Mouse (Mus musculus): ENCODE measurements around the gene Srebf1. TPM values are rescaled to one million over a fixed set of nuclear protein-coding genes. Genes with fewer than 3 reads are reported as not detected.

Srebf1 gene
- polyA plus RNA-seq, 1 experiment from 2014 or later, result 45.7 TPM

GRCm38 (mm10) chr11:60199702-60200184 is 22.6 kb downstream of the Srebf1 start:
- peaks cover 92% of the 10 kb centered on the region for H3K36me3 ChIP-seq
- H3K27me3 ChIP-seq (replicated peaks), result no peaks in the 10 kb centered on the region
- WGBS (ENCODE audit: insufficient replicate concordance), result 28% methylated on average over 18 of the region's 18 CpGs
- H3K4me1 ChIP-seq, result peaks cover 18% of the 10 kb centered on the region
- no peak overlapping the region for H3K9ac ChIP-seq
- H3K27ac ChIP-seq, result peak overlapping the region; percentile 48; the same call in 1 of the 2 replicates
- no peak overlapping the region for H3K4me3 ChIP-seq
- H3K9me3 ChIP-seq (replicated peaks), result peaks cover 4% of the 10 kb centered on the region
- peak; percentile 63 for ATAC-seq
- no peak overlapping the region for H3K4me2 ChIP-seq

- Histone ChIP-seq H3K36me3 (peaks cover 92% of the 10 kb centered on the region), H3K4me3 (no peak overlapping the region), H3K27ac (no peak overlapping the region), H3K9me3 (replicated peaks) (peaks cover 9% of the 10 kb centered on the region), H3K27me3 (replicated peaks) (no peaks in the 10 kb centered on the region), H3K9ac (no peak overlapping the region), H3K4me1 (peaks cover 9% of the 10 kb centered on the region; the same call in 1 of the 2 replicates), H3K4me2 (no peak overlapping the region)
- 88% methylated on average over 12 of the region's 12 CpGs for WGBS (ENCODE audit: insufficient replicate concordance)
- ATAC-seq, result no peak
Measured at GRCm38 (mm10) chr11:60198651-60199050, 23.7 kb downstream of the Srebf1 start.

- H3K4me2 ChIP-seq, result no peak overlapping the region
- H3K27me3 ChIP-seq (replicated peaks), result no peaks in the 10 kb centered on the region
- H3K4me3 ChIP-seq, result no peak overlapping the region
- H3K36me3 ChIP-seq, result peaks cover 91% of the 10 kb centered on the region
- 78% methylated on average over 24 of the region's 24 CpGs for WGBS (ENCODE audit: insufficient replicate concordance)
- peaks cover 10% of the 10 kb centered on the region; the same call in 1 of the 2 replicates for H3K4me1 ChIP-seq
- no peak overlapping the region for H3K9ac ChIP-seq
- H3K9me3 ChIP-seq (replicated peaks), result peaks cover 9% of the 10 kb centered on the region
- H3K27ac ChIP-seq, result no peak overlapping the region; the same call in 1 of the 2 replicates
- no peak for ATAC-seq
Measured at GRCm38 (mm10) chr11:60197998-60198619, 24.3 kb downstream of the Srebf1 start.

- H3K4me1 ChIP-seq, result peaks cover 26% of the 10 kb centered on the region
- H3K9me3 ChIP-seq (replicated peaks), result peaks cover 9% of the 10 kb centered on the region
- no peak overlapping the region for H3K9ac ChIP-seq
- no peak overlapping the region for H3K4me2 ChIP-seq
- WGBS (ENCODE audit: insufficient replicate concordance), result 74% methylated on average over 5 of the region's 5 CpGs
- no peak for ATAC-seq
- no peaks in the 10 kb centered on the region for H3K27me3 ChIP-seq (replicated peaks)
- H3K4me3 ChIP-seq, result no peak overlapping the region
- peaks cover 84% of the 10 kb centered on the region for H3K36me3 ChIP-seq
- 0 out of 2 replicates have a peak overlapping the region, but pooled peaks have one; percentile 3 for H3K27ac ChIP-seq
Measured at GRCm38 (mm10) chr11:60196344-60196743, 26.0 kb downstream of the Srebf1 start.

- H3K4me2 ChIP-seq, result no peak overlapping the region
- peaks cover 25% of the 10 kb centered on the region for H3K4me1 ChIP-seq
- no peaks in the 10 kb centered on the region for H3K27me3 ChIP-seq (replicated peaks)
- no peak for ATAC-seq
- no peak overlapping the region for H3K4me3 ChIP-seq
- H3K9ac ChIP-seq, result no peak overlapping the region
- peaks cover 9% of the 10 kb centered on the region for H3K9me3 ChIP-seq (replicated peaks)
- H3K27ac ChIP-seq, result no peak overlapping the region
- H3K36me3 ChIP-seq, result peaks cover 84% of the 10 kb centered on the region
Measured at GRCm38 (mm10) chr11:60195108-60195507, 27.3 kb downstream of the Srebf1 start.

- Histone ChIP-seq H3K4me1 (peaks cover 21% of the 10 kb centered on the region), H3K36me3 (peaks cover 86% of the 10 kb centered on the region), H3K9ac (no peak overlapping the region), H3K27me3 (replicated peaks) (no peaks in the 10 kb centered on the region), H3K27ac (no peak overlapping the region), H3K4me2 (no peak overlapping the region), H3K9me3 (replicated peaks) (peaks cover 9% of the 10 kb centered on the region), H3K4me3 (no peak overlapping the region)
- 0 out of 2 replicates have a peak, but pooled peaks have one; percentile 14 for ATAC-seq
- WGBS (ENCODE audit: insufficient replicate concordance), result 83% methylated on average over 4 of the region's 4 CpGs
Measured at GRCm38 (mm10) chr11:60193556-60193955, 28.8 kb downstream of the Srebf1 start.

- Histone ChIP-seq H3K9me3 (replicated peaks) (peaks cover 9% of the 10 kb centered on the region), H3K27ac (no peak overlapping the region), H3K36me3 (peaks cover 86% of the 10 kb centered on the region), H3K27me3 (replicated peaks) (no peaks in the 10 kb centered on the region), H3K4me3 (no peak overlapping the region), H3K4me1 (peaks cover 21% of the 10 kb centered on the region), H3K9ac (no peak overlapping the region), H3K4me2 (no peak overlapping the region)
- no peak for ATAC-seq
- WGBS (ENCODE audit: insufficient replicate concordance), result 36% methylated on average over 6 of the region's 6 CpGs
Measured at GRCm38 (mm10) chr11:60192534-60192933, 29.8 kb downstream of the Srebf1 start.

- Histone ChIP-seq H3K9ac (no peak overlapping the region), H3K4me2 (no peak overlapping the region), H3K9me3 (replicated peaks) (peaks cover 8% of the 10 kb centered on the region), H3K4me3 (no peak overlapping the region), H3K27me3 (replicated peaks) (no peaks in the 10 kb centered on the region), H3K36me3 (peaks cover 92% of the 10 kb centered on the region), H3K4me1 (peaks cover 39% of the 10 kb centered on the region), H3K27ac (no peak overlapping the region)
- ATAC-seq, result no peak
- WGBS (ENCODE audit: insufficient replicate concordance), result 84% methylated on average over 17 of the region's 17 CpGs
Measured at GRCm38 (mm10) chr11:60190055-60190641, 32.2 kb downstream of the Srebf1 start.

GRCm38 (mm10) chr11:60189501-60190040 is 32.8 kb downstream of the Srebf1 start:
- Histone ChIP-seq H3K4me1 (peaks cover 45% of the 10 kb centered on the region), H3K9me3 (replicated peaks) (peaks cover 3% of the 10 kb centered on the region; the same call in 1 of the 2 replicates), H3K9ac (no peak overlapping the region), H3K4me3 (no peak overlapping the region), H3K4me2 (no peak overlapping the region), H3K36me3 (peaks cover 89% of the 10 kb centered on the region), H3K27me3 (replicated peaks) (no peaks in the 10 kb centered on the region), H3K27ac (no peak overlapping the region)
- 83% methylated on average over 21 of the region's 21 CpGs for WGBS (ENCODE audit: insufficient replicate concordance)
- no peak for ATAC-seq

GRCm38 (mm10) chr11:60188275-60188853 is 34.0 kb downstream of the Srebf1 start:
- no peaks in the 10 kb centered on the region for H3K9me3 ChIP-seq (replicated peaks)
- ATAC-seq, result no peak
- H3K4me3 ChIP-seq, result no peak overlapping the region
- WGBS (ENCODE audit: insufficient replicate concordance), result 84% methylated on average over 25 of the region's 25 CpGs
- H3K27ac ChIP-seq, result no peak overlapping the region
- no peak overlapping the region for H3K9ac ChIP-seq
- peaks cover 57% of the 10 kb centered on the region for H3K4me1 ChIP-seq
- H3K27me3 ChIP-seq (replicated peaks), result no peaks in the 10 kb centered on the region
- H3K36me3 ChIP-seq, result peaks cover 77% of the 10 kb centered on the region
- H3K4me2 ChIP-seq, result no peak overlapping the region

- Histone ChIP-seq H3K27me3 (replicated peaks) (no peaks in the 10 kb centered on the region), H3K27ac (no peak overlapping the region), H3K4me2 (no peak overlapping the region), H3K9me3 (replicated peaks) (no peaks in the 10 kb centered on the region), H3K4me1 (peaks cover 59% of the 10 kb centered on the region), H3K36me3 (peaks cover 72% of the 10 kb centered on the region), H3K4me3 (no peak overlapping the region), H3K9ac (no peak overlapping the region)
- WGBS (ENCODE audit: insufficient replicate concordance), result 88% methylated on average over 11 of the region's 11 CpGs
- ATAC-seq, result no peak
Measured at GRCm38 (mm10) chr11:60187070-60187469, 35.3 kb downstream of the Srebf1 start.
